Mouse (Mus musculus): ENCODE results near the gene Scap.
"Not testable (repeated sequence)": the region's sequence is repeated elsewhere in the genome, so short reads cannot be mapped to it uniquely, and the experiment has no call there.

Gene Scap

GRCm38 (mm10) chr9:110384369-110384929, 51.4 kb downstream of the Scap start:
- no peak for DNase-seq (ENCODE audit: low read depth, low spot score)

- DNase-seq (ENCODE audit: low read depth, low spot score), result no peak
Measured at GRCm38 (mm10) chr9:110388011-110388410, 54.9 kb downstream of the Scap start.

- DNase-seq (ENCODE audit: low read depth, low spot score), result no peak
Measured at GRCm38 (mm10) chr9:110390843-110391242, 57.8 kb downstream of the Scap start.

GRCm38 (mm10) chr9:110393295-110393694, 60.2 kb downstream of the Scap start:
- DNase-seq (ENCODE audit: low read depth, low spot score), result no peak

GRCm38 (mm10) chr9:110400650-110401049, 67.6 kb downstream of the Scap start:
- DNase-seq (ENCODE audit: low read depth, low spot score), result no peak

- no peak for DNase-seq (ENCODE audit: low read depth, low spot score)
Measured at GRCm38 (mm10) chr9:110402731-110403130, 69.6 kb downstream of the Scap start.

- DNase-seq (ENCODE audit: low read depth, low spot score), result not testable (repeated sequence)
Measured at GRCm38 (mm10) chr9:110403240-110403639, 70.2 kb downstream of the Scap start.

GRCm38 (mm10) chr9:110407311-110408098, 74.4 kb downstream of the Scap start:
- DNase-seq (ENCODE audit: low read depth, low spot score), result peak; percentile 13

- peak; percentile 98 for DNase-seq (ENCODE audit: low read depth, low spot score)
Measured at GRCm38 (mm10) chr9:110408099-110408773, 75.1 kb downstream of the Scap start, which contains the start of gene Ptpn23. Gene Ptpn23 (minus strand): TSS chr9:110408213.

- DNase-seq (ENCODE audit: low read depth, low spot score), result peak; percentile 82
Measured at GRCm38 (mm10) chr9:110410908-110411887, 78.1 kb downstream of the Scap start.

GRCm38 (mm10) chr9:110412926-110413325, 79.8 kb downstream of the Scap start:
- DNase-seq (ENCODE audit: low read depth, low spot score), result no peak

GRCm38 (mm10) chr9:110413785-110414184, 80.7 kb downstream of the Scap start:
- peak; percentile 41 for DNase-seq (ENCODE audit: low read depth, low spot score)

- no peak for DNase-seq (ENCODE audit: low read depth, low spot score)
Measured at GRCm38 (mm10) chr9:110419511-110420112, 86.5 kb downstream of the Scap start, which contains the start of gene Ngp. Gene Ngp (plus strand): TSS chr9:110419747.

- no peak for DNase-seq (ENCODE audit: low read depth, low spot score)
Measured at GRCm38 (mm10) chr9:110431241-110431640, 98.2 kb downstream of the Scap start.

GRCm38 (mm10) chr9:110433045-110433444, 100.0 kb downstream of the Scap start:
- no peak for DNase-seq (ENCODE audit: low read depth, low spot score)

Measured in forelimb bud, embryonic 11.5 days (tissue).